Mouse (Mus musculus): ENCODE results near the gene Olfr948.

DNA sequence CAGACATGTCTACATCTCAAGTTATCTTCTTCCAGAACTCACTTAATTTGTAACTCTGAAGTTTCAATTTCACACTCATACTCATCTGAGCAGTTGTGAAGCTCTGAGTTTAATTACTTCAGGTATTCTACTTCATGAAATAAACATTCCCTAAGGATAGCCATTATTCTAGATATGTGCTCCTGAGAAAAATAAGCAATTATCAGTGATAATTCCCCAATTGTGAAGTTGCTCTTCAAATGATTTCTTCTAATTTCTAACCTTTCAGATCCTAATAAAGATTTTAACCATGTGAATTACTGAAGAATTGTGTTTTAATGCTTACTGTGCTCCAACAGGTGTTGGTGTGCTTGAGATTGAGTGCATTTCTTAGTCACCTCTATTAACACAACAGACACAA lies at the start of gene Olfr948:
- TF ChIP-seq CTCF (conservative IDR thresholded peaks at IDR 0.05 in 1 of 2, IDR thresholded peaks at IDR 0.05 in 1 of 2; ENCODE audit: low read depth in 2 of 2, low read length in 2 of 2) (no peak), ZNF384 (IDR thresholded peaks at IDR 0.05; ENCODE audit: low read depth, low read length) (no peak), MEF2A (IDR thresholded peaks at IDR 0.05; ENCODE audit: borderline replicate concordance, low read depth, low read length) (no peak), TBP (conservative IDR thresholded peaks at IDR 0.05; ENCODE audit: low read depth, low read length) (no peak), POLR2A (IDR thresholded peaks at IDR 0.05; ENCODE audit: low read depth, low read length) (no peak), E2F4 (IDR thresholded peaks at IDR 0.05; ENCODE audit: insufficient replicate concordance, low read depth, low read length) (no peak), ZKSCAN1 (IDR thresholded peaks at IDR 0.05; ENCODE audit: borderline replicate concordance, low read depth, low read length) (no peak), CHD2 (IDR thresholded peaks at IDR 0.05; ENCODE audit: low read length) (no peak), POLR2AphosphoS2 (IDR thresholded peaks at IDR 0.05; ENCODE audit: low read depth, low read length) (no peak), MYC (IDR thresholded peaks at IDR 0.05; ENCODE audit: low read depth, low read length) (no peak), RCOR1 (conservative IDR thresholded peaks at IDR 0.05; ENCODE audit: low read depth, low read length) (no peak), ZMIZ1 (IDR thresholded peaks at IDR 0.05; ENCODE audit: low read depth, low read length) (no peak), HCFC1 (IDR thresholded peaks at IDR 0.05; ENCODE audit: low read depth, low read length) (no peak)

Data from CH12.LX (cell line).